Mouse (Mus musculus): ENCODE measurements around the gene Ceacam19. TPM values are rescaled to one million over a fixed set of nuclear protein-coding genes. Genes with fewer than 3 reads are reported as not detected.
A peak's percentile ranks its signal among the peaks of the same experiment; 100 is the strongest.

The Ceacam19 gene
- polyA plus RNA-seq, 1 experiment from 2014 or later = not detected

DNA sequence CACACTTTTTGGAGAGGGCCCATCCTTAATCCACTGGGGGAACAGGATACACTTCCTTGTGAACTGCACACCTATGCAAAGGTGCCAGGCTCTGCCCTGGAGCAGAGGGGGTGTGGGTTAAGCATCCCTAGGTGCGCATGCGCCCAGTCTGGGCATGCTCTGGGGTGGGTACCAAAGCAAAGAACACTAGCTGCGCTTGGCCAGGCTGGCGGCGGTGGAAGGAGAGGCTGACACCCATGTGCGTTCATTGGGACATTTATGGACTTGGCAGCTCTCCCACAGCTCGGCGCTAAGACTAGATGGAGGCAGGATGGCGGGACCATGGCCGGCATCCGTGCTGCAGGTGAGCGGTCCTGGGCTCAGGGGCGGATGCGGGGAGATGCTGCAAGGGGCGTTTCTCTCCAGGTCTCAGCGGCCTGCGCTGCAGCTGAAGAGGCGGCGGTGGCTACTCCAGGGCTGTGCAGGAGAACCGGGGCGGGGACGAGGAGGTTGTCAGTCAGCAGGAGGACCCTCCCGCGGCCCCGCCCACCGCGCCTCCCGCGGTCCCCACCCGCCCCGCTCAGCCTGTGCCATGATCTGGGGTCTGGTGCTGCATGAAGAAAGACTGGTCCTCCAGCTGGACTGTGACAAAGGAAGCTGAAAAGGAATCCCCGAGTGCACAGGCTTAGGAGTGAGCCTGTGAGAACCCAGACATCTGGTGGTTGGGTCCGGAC, 35.8 kb downstream of the Ceacam19 start, which contains the start of gene Gm19345:
Gene Gm19345, plus strand, starts transcription at position 146 of the 713 bp plus-strand sequence.
- WGBS = 2% methylated on average over 33 of the region's 33 CpGs
- peak; percentile 83 for ATAC-seq (replicated peaks)

DNA sequence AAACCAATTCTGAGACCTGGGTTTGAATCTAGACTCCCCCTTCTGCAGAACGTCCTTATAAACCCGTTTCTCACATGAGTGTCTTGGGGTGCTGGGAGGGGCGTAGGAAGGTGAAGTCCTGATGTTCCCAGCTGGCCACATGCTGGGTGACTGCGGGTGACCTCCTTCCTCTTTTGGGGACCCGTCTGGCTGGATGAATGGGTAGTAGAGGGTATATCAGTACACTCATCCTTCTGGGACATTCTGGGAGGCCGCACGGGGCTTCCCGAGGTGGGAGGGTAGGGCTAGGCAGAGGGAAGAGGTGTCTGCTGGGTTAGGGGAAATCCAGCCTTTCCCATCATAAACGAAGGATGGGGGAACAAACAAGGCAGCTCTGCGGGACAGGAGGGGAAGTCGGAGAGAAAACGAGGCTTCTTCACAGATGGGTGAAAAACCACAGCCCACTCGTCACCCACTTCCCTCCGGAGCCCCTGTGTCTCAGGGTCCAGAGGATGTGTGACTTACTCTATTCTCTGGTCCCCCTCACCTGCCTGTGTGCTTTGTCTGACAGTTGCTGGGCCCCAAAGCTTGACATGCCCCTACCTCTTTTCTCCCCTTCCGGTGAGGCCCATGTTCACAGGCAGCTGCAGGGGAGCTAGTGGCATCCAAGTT, 43.1 kb downstream of the Ceacam19 start:
- H3K4me1 ChIP-seq = no peaks in the 10 kb centered on the region
- no peaks in the 10 kb centered on the region for H3K36me3 ChIP-seq
- peaks cover 6% of the 10 kb centered on the region; the same call in 1 of the 2 replicates for H3K27me3 ChIP-seq
- no peaks in the 10 kb centered on the region for H3K9me3 ChIP-seq
- no peak for ATAC-seq (replicated peaks)
- H3K27ac ChIP-seq (replicated peaks) = no peak overlapping the region
- 70% methylated on average over 15 of the region's 15 CpGs for WGBS
- no peak overlapping the region for H3K9ac ChIP-seq (replicated peaks)
- H3K4me2 ChIP-seq (replicated peaks) = no peak overlapping the region
- no peak overlapping the region for H3K4me3 ChIP-seq

More for the DNA sequence above, 35.8 kb downstream of the Ceacam19 start, which contains the start of gene Gm19345:
- no peaks in the 10 kb centered on the region for H3K9me3 ChIP-seq
- peak within 1 kb of the TSS; percentile 57 for H3K4me2 ChIP-seq (replicated peaks)
- H3K36me3 ChIP-seq = no peaks in the 10 kb centered on the region
- H3K27me3 ChIP-seq = no peaks in the 10 kb centered on the region; the same call in 1 of the 2 replicates
- H3K9ac ChIP-seq (replicated peaks) = peak within 1 kb of the TSS; percentile 61
- H3K27ac ChIP-seq (replicated peaks) = no peak within 1 kb of the TSS
- H3K4me1 ChIP-seq = peaks cover 8% of the 10 kb centered on the region; the same call in 1 of the 2 replicates
- peak within 1 kb of the TSS; percentile 48 for H3K4me3 ChIP-seq

DNA sequence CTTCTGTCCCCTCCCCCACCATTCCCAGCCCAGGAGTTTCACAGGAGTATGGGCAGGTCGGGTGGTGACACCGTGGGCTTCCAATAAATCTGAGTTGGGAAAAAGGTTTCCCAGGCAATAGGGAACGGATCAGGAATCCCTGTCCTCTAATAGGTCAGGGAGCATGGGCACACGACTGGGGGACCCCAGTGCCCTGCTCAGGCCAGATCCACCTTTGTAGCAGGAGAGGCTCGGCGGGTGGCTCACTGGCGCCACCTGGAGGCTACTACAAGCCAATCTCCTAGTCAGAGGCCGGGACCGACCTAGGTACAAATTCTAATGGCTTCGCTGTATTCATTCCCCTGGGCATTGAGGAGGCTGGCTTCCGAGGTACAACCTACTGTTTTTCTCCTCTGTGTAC, 44.2 kb downstream of the Ceacam19 start:
- peaks cover 6% of the 10 kb centered on the region; the same call in 1 of the 2 replicates for H3K27me3 ChIP-seq
- no peaks in the 10 kb centered on the region for H3K36me3 ChIP-seq
- ATAC-seq (replicated peaks) = 0 out of 2 replicates have a peak, but pooled peaks have one; percentile 41
- no peaks in the 10 kb centered on the region for H3K4me1 ChIP-seq
- H3K4me3 ChIP-seq = no peak overlapping the region
- no peak overlapping the region for H3K27ac ChIP-seq (replicated peaks)
- H3K9me3 ChIP-seq = no peaks in the 10 kb centered on the region
- no peak overlapping the region for H3K9ac ChIP-seq (replicated peaks)
- WGBS = 5% methylated on average over 11 of the region's 11 CpGs
- H3K4me2 ChIP-seq (replicated peaks) = no peak overlapping the region

DNA sequence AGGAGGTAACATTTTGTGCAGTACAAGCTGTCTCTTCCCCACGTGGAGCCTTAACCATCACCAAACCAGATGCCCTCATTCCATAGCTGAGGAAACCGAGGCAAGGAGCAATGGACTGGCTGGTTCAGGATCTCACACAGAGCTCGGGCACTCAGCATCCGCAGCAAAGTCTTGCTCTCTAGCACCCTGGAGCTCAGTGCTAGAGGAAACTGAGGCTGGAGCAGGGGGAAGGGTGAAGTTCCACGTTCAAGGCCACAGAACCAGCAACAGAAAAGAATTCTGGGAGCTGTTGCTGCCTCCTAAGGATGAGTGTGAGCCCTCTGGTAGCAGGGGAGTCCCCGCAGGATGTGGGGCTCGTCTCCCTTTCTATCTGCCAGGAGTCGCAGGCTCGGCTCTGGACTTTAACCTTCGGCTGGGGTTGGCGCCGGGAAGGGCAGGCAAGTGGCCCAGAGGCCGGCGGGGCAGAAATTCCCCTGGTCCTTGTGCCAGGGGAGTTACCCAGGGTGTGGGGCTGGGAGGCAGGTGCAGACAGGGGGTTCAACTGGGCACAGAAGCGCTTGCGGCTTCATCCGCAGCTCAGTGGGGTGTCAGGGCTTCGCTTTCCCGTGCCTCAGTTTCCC, 44.8 kb downstream of the Ceacam19 start:
- H3K9ac ChIP-seq (replicated peaks) = no peak overlapping the region
- H3K4me3 ChIP-seq = no peak overlapping the region
- H3K4me1 ChIP-seq = no peaks in the 10 kb centered on the region
- no peaks in the 10 kb centered on the region for H3K36me3 ChIP-seq
- H3K4me2 ChIP-seq (replicated peaks) = no peak overlapping the region
- ATAC-seq (replicated peaks) = no peak
- H3K27ac ChIP-seq (replicated peaks) = no peak overlapping the region
- no peaks in the 10 kb centered on the region for H3K9me3 ChIP-seq
- 29% methylated on average over 19 of the region's 19 CpGs for WGBS
- peaks cover 6% of the 10 kb centered on the region; the same call in 1 of the 2 replicates for H3K27me3 ChIP-seq

DNA sequence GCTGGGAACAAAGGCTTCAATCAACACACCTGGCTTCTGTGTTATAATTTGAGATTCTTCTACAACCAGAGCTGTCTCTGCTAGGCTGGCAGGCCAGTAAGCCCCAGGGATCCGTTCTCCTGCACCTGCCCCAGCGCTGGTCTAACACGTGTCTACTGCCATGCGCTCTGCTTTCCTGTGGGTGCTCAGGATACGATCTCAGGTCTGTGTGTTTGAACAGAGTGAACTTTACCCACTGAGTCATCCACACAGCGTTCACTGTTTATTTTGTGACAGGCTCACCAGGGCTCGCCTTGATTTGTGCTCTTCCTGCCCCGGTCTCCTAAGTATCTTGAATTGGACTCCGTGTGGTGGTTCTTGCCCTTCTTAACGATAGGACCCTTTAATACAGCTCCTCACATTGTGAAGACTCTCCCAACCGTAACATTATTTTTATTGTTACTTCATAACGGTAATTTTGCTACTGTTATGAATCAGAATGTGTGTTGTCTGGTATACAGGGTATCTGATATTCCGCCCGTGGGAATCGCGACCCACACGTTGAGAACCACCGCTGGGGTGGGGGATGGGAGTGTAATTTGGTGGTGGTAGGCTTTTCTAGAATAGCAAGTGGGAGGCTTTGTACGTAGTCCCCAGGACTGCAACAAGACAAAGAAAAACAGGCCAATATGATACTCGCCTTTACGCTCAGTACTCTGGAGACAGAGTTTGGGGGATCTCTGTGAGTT, 45.9 kb downstream of the Ceacam19 start:
- no peak for ATAC-seq (replicated peaks)
- no peaks in the 10 kb centered on the region for H3K4me1 ChIP-seq
- 84% methylated on average over 21 of the region's 21 CpGs for WGBS

DNA sequence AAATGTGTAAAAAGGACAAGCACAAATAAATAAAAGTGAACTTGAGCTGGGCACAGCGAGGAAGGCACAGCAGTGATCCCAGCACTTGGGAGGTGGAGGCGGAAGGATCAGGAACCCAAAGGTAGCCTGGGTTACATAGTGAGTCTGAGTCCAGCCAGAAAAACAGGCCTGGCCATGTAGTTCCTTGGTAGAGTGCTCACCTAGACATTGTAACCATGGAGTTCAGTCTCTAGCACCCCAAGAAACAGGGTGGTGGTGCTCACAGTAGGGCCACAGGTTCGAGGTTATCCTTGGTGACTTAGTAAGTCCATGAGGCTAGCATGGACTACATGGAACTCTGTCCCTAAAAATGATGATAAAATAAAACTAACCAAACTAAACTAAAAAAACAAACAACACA, 46.8 kb downstream of the Ceacam19 start:
- Histone ChIP-seq H3K36me3 (no peaks in the 10 kb centered on the region), H3K4me1 (no peaks in the 10 kb centered on the region), H3K9ac (replicated peaks) (no peak overlapping the region), H3K9me3 (no peaks in the 10 kb centered on the region), H3K4me2 (replicated peaks) (no peak overlapping the region), H3K27ac (replicated peaks) (no peak overlapping the region), H3K4me3 (no peak overlapping the region), H3K27me3 (peaks cover 6% of the 10 kb centered on the region; the same call in 1 of the 2 replicates)
- WGBS = 76% methylated on average over 3 of the region's 3 CpGs
- no peak for ATAC-seq (replicated peaks)

More for the DNA sequence above, 45.9 kb downstream of the Ceacam19 start:
- Histone ChIP-seq H3K4me2 (replicated peaks) (no peak overlapping the region), H3K4me3 (no peak overlapping the region), H3K27ac (replicated peaks) (no peak overlapping the region), H3K9me3 (no peaks in the 10 kb centered on the region), H3K36me3 (no peaks in the 10 kb centered on the region), H3K9ac (replicated peaks) (no peak overlapping the region), H3K27me3 (peaks cover 6% of the 10 kb centered on the region; the same call in 1 of the 2 replicates)

DNA sequence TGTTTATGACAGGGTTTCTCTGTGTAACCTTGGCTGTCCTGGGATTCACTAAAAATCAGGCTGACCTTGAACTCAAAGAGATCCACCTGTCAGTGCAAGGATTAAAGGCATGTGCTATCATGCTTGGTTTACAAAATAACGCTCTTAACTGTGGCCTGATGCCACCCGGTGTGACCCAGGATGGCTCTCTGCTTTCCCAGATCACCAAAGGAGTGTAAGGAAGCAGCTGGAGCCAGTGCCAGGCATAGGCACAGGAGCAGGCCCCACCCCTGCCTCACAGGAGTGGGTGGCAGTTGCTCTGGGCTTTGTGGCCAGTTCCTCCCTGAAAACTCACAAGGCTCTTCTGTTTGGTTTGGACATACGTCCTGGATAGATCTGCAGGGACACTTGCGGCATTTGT, 47.4 kb downstream of the Ceacam19 start:
- Histone ChIP-seq H3K27ac (replicated peaks) (no peak overlapping the region), H3K27me3 (peaks cover 6% of the 10 kb centered on the region; the same call in 1 of the 2 replicates), H3K9ac (replicated peaks) (no peak overlapping the region), H3K36me3 (no peaks in the 10 kb centered on the region), H3K4me1 (no peaks in the 10 kb centered on the region), H3K9me3 (no peaks in the 10 kb centered on the region), H3K4me2 (replicated peaks) (no peak overlapping the region), H3K4me3 (no peak overlapping the region)
- WGBS = 86% methylated on average over 4 of the region's 4 CpGs
- no peak for ATAC-seq (replicated peaks)

DNA sequence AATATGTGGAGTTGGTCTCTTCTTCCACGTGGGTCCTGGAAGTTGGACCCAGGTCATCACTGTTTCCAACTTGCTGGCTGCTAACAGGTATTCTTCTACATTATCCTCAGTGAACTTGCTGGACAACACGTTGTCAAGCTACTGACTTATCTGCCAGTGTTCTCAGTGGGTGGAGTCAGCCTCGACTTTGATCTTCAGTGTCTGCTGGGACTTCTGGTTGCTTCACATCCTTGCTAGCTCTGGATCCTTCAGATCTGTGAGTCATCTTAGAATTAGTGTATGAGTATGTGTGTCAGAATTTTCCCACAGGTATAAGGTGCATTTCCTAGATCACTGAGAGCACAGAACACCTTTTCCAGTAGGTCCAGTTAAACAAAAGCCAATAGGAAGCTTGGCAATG, 50.9 kb downstream of the Ceacam19 start:
- Histone ChIP-seq H3K27ac (replicated peaks) (no peak overlapping the region), H3K4me2 (replicated peaks) (no peak overlapping the region), H3K4me3 (no peak overlapping the region), H3K9ac (replicated peaks) (no peak overlapping the region), H3K27me3 (no peaks in the 10 kb centered on the region), H3K4me1 (no peaks in the 10 kb centered on the region), H3K9me3 (no peaks in the 10 kb centered on the region), H3K36me3 (no peaks in the 10 kb centered on the region)
- no peak for ATAC-seq (replicated peaks)
- WGBS = 75% methylated on average over 3 of the region's 3 CpGs

DNA sequence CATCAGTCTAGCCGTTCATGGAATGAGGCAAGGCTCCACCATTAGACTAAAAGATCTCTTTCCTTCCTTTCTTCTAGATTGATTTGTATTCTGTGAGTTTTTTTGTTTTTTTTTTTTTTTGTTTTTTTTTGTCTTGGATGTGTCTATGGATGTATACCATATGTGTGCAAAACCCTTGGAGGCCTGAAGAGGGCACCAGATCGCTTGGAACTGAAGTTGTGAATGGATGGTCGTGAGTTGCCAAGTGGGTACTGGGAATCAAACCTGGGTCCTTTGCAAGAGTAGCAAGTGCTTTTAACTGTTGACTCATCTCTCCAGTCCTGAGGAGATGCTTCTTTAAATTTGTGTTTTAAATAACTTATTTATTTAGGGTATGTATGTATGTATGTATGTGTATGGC, 53.7 kb downstream of the Ceacam19 start:
- H3K9me3 ChIP-seq = no peaks in the 10 kb centered on the region
- H3K9ac ChIP-seq (replicated peaks) = no peak overlapping the region
- no peak overlapping the region for H3K27ac ChIP-seq (replicated peaks)
- H3K27me3 ChIP-seq = no peaks in the 10 kb centered on the region
- no peak for ATAC-seq (replicated peaks)
- no peak overlapping the region for H3K4me2 ChIP-seq (replicated peaks)
- no peaks in the 10 kb centered on the region for H3K36me3 ChIP-seq
- H3K4me1 ChIP-seq = no peaks in the 10 kb centered on the region
- WGBS = 70% methylated on average over 3 of the region's 3 CpGs
- no peak overlapping the region for H3K4me3 ChIP-seq

DNA sequence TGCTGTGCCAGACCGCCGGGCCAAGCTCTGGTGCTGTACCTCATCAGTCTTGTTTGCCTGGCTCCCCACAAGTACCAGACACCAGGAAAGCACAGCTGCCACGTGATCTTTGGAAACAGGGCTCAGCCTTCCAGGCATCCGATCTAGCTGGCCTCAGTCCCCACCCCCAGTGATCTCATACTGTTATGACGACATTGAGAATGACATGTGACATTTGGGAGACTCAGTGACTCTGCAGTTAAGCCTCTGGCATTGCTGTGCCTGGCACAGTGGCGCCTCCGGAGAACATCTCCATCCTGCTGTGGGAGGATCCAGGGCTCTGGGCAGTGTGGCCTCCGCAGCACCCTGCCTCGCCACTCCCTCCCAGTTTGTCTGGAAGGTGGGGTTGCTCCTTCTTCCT, 55.9 kb downstream of the Ceacam19 start:
- ATAC-seq (replicated peaks) = no peak
- WGBS = 64% methylated on average over 9 of the region's 9 CpGs

DNA sequence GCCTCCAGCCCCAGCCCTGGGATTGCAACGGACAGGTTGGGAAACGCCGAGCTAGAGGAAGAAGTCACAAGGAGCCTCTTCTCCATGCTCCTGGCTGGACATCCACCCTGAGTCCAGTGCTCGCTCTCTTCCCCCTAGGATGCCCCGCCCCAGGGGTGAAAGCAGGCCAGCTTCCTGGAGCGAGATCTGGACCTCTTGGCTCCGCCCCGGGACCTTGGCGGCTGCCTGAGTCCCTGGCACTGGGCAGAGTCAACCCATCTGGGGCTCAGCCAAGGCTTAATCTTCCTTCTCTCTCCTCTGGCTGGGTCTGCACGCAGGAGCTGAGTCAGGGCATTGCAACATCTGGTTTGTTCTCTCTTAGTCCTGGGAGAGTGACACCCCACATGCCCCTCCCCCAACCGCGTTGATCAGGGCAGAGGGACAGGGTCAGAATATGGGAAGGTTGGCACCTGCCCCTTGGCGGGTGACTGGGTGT, 57.0 kb downstream of the Ceacam19 start:
- Histone ChIP-seq H3K9ac (replicated peaks) (no peak overlapping the region), H3K27ac (replicated peaks) (no peak overlapping the region), H3K27me3 (no peaks in the 10 kb centered on the region), H3K36me3 (no peaks in the 10 kb centered on the region), H3K4me3 (no peak overlapping the region), H3K9me3 (no peaks in the 10 kb centered on the region), H3K4me1 (no peaks in the 10 kb centered on the region), H3K4me2 (replicated peaks) (no peak overlapping the region)
- WGBS = 39% methylated on average over 13 of the region's 13 CpGs
- ATAC-seq (replicated peaks) = no peak

More for the DNA sequence above, 55.9 kb downstream of the Ceacam19 start:
- no peak overlapping the region for H3K9ac ChIP-seq (replicated peaks)
- H3K4me2 ChIP-seq (replicated peaks) = no peak overlapping the region
- H3K4me1 ChIP-seq = no peaks in the 10 kb centered on the region
- no peak overlapping the region for H3K4me3 ChIP-seq
- H3K27ac ChIP-seq (replicated peaks) = no peak overlapping the region
- H3K9me3 ChIP-seq = no peaks in the 10 kb centered on the region
- no peaks in the 10 kb centered on the region for H3K27me3 ChIP-seq
- no peaks in the 10 kb centered on the region for H3K36me3 ChIP-seq

Measured in forebrain, embryonic 15.5 days (tissue).